Mouse (Mus musculus) adrenal gland, adult (tissue): ENCODE results near the gene Naa11.

Source experiments
- DNase-seq, 2 experiments: peaks; one replicate each; pipeline ENCODE4 v3.0.0; 2022 to 2023; ENCODE audit warnings: low spot score in 1 of 2; ENCODE audit not compliant: inconsistent age in 2 of 2

The Naa11 gene

GRCm38 (mm10) chr5:97392160-97392559 lies at the start of gene Naa11:
Gene Naa11, minus strand, starts transcription at chr5:97392379.
- no peak for DNase-seq

- no peak for DNase-seq
These were observed 40.3 kb upstream of the Naa11 start for GRCm38 (mm10) chr5:97432512-97432911.

GRCm38 (mm10) chr5:97429976-97430375 lies 37.8 kb upstream of the Naa11 start:
- no peak for DNase-seq

GRCm38 (mm10) chr5:97421669-97422068 lies 29.5 kb upstream of the Naa11 start:
- DNase-seq = no peak

GRCm38 (mm10) chr5:97417185-97417584 lies 25.0 kb upstream of the Naa11 start:
- DNase-seq = no peak

GRCm38 (mm10) chr5:97415837-97416236 lies 23.7 kb upstream of the Naa11 start:
- no peak for DNase-seq

GRCm38 (mm10) chr5:97413716-97414115 lies 21.5 kb upstream of the Naa11 start:
- no peak for DNase-seq

- DNase-seq = no peak
These were observed 18.0 kb upstream of the Naa11 start for GRCm38 (mm10) chr5:97410190-97410589.

- DNase-seq = no peak
These were observed 17.1 kb upstream of the Naa11 start for GRCm38 (mm10) chr5:97409234-97409704.

- no peak for DNase-seq
These were observed 8.9 kb upstream of the Naa11 start for GRCm38 (mm10) chr5:97401042-97401441.

GRCm38 (mm10) chr5:97397585-97397984 lies 5.4 kb upstream of the Naa11 start:
- DNase-seq = no peak

GRCm38 (mm10) chr5:97387622-97388021 lies 4.6 kb downstream of the Naa11 start:
- DNase-seq = no peak

- no peak for DNase-seq
These were observed 7.8 kb downstream of the Naa11 start for GRCm38 (mm10) chr5:97384399-97384798.

- no peak for DNase-seq
These were observed 9.5 kb downstream of the Naa11 start for GRCm38 (mm10) chr5:97382548-97383222.

- no peak for DNase-seq
These were observed 12.2 kb downstream of the Naa11 start for GRCm38 (mm10) chr5:97379976-97380375.

- no peak for DNase-seq
These were observed 27.4 kb downstream of the Naa11 start for GRCm38 (mm10) chr5:97364781-97365180.

- DNase-seq = no peak
These were observed 27.9 kb downstream of the Naa11 start for GRCm38 (mm10) chr5:97364252-97364651.

- no peak for DNase-seq
These were observed 29.6 kb downstream of the Naa11 start for GRCm38 (mm10) chr5:97362539-97362938.

- DNase-seq = no peak
These were observed 33.1 kb downstream of the Naa11 start for GRCm38 (mm10) chr5:97359104-97359503.

- no peak for DNase-seq
These were observed 36.0 kb downstream of the Naa11 start for GRCm38 (mm10) chr5:97356135-97356534.

- DNase-seq = no peak
These were observed 37.0 kb downstream of the Naa11 start for GRCm38 (mm10) chr5:97355152-97355551.

GRCm38 (mm10) chr5:97348760-97349159 lies 43.4 kb downstream of the Naa11 start:
- DNase-seq = no peak

GRCm38 (mm10) chr5:97348310-97348709 lies 43.9 kb downstream of the Naa11 start:
- DNase-seq = no peak
